Mouse (Mus musculus): Measurements from ENCODE around the gene Fas. TPM values are rescaled to one million over a fixed set of nuclear protein-coding genes. Genes with fewer than 3 reads are reported as not detected.
A peak's percentile ranks its signal among the peaks of the same experiment; 100 is the strongest.

Gene Fas
- total RNA-seq, 2 experiments from 2014 or later = 14.5 to 16.7 TPM

DNA sequence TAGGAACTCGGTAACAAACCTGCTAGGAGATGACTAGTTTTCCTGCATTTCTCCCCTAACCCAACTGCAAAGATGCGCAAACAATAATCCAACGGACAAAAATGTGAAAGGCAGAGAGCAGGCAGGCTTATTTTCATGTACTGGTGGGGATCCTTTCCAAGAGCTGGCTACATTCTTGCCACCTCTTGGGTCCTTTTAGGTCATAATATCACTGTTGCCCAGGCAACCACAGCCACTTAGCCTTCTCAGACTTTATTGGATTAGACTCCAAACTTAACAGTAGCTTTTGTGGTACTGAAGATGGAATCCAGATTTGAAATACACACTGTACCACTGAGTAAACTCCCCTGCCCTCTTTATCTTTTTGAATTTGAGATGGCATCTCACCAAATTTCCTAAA lies 12.4 kb upstream of the Fas start:
- intact Hi-C loops (cut with DNase I) = no loop called here
- DNase-seq = no peak

- intact Hi-C loops (cut with DNase I) = no loop called here
- peak in 1 of 2 experiments; percentile 13 for DNase-seq
These were observed 6.9 kb upstream of the Fas start for GRCm38 (mm10) chr19:34283614-34284013.

DNA sequence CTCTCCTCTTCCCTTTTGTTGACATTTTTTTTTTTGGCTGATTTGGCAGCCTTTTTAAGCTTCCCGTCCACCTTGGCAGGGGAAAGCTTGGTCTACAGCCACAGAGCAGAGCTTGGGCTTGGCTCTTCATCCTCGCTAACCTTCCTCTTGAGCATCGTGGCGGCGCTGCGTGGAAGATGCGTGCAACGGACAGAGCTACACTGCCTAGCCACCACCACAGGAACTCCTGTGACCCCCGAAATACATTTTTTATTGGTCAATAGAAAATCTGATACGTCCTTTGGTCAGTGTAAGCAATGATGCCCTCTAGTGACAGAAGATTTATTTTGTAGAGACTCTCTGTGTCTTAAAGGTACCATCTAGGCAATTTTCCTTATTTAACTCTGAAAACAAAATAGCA lies 6.1 kb upstream of the Fas start:
- DNase-seq = peak; percentile 26 to 28
- intact Hi-C loops (cut with DNase I) = no loop called here

GRCm38 (mm10) chr19:34284826-34285225 lies 5.6 kb upstream of the Fas start:
- intact Hi-C loops (cut with DNase I) = loop anchor here (1.0 kb wide), 1 partner anchor 44 kb away; no protein-coding TSS in a partner anchor
- DNase-seq = no peak

- intact Hi-C loops (cut with DNase I) = no loop called here
- DNase-seq = no peak
These were observed 3.2 kb upstream of the Fas start for GRCm38 (mm10) chr19:34287221-34287620.

DNA sequence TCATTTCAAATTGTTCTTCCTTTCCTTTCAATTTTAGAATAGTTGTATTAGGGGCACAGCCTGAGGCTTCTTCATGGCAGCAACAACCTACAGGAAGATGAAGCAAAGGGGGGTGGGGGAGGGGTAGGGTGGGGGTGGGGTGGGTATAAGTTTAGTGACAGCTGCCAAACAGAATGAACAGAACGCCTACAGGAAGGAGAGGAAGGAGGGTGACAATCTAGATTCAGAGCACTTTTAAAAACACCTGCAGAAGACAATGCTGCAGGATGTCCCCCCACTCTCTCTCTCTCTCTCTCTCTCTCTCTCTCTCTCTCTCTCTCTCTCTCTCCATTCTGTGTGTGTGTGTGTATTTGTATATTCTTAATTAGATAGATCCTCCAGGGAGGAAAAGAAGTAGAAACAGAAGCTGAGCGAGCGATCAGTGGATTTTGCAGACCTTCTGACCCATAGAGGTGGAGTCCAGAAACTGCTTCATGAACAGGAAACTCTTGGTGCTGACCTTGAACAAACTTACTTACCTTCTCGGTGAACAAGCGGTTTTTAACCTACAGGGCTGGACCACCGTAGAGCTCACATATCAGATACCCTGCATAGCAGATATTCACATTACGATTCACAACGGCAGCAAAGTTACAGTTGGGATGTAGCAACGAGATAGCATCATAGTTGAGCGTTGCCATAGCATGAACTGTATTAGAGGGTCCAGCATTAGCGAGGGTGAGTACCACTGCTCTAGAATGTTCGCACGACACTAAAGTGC lies 2.6 kb upstream of the Fas start:
- intact Hi-C loops (cut with DNase I) = no loop called here
- DNase-seq = no peak

DNA sequence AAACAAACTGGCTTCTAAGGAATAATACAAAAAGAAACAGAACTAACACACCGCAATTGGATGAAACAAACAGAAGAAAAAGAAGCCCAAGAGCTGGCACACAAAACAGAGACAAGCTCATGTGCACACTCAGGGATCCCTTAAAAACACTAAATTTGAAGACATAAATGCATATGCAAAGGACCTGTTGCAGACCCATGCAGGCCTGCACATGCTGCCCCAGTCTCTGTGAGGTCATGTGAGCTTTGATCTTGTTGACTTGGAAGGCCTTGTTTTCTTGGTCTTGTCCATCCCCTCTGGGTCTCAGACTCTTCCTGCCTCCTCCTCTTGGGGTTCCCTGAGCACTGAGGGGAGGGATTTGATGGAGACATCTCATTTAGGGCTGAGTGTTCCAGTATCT lies 1.8 kb upstream of the Fas start:
- intact Hi-C loops (cut with DNase I) = no loop called here

DNA sequence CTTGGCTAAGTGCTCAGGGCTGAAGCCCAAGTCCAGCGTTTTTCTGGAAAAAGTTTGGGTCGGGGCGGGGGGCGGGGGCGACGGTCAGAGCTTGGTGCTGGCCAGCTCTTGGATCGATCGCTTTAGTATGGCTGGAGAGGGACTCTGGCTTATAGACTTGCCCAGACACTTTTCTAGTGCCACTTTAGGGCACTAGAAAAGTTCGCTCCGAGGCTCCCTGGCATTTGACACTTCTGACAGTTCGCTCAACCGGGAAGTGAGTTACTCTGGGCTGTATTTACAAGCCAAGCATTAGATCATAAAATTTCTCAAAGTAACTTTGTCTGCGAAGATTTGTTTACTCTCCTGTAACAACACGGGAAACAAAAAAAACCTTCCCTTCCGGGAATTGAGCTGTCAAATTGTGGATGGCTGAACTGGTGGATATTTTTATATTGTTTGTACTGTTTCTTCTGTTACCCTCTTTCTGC lies 441 bp downstream of the Fas start:
- intact Hi-C loops (cut with DNase I) = no loop called here
- peak; percentile 16 to 19 for DNase-seq

More for the DNA sequence above, 1.8 kb upstream of the Fas start:
- DNase-seq = no peak

DNA sequence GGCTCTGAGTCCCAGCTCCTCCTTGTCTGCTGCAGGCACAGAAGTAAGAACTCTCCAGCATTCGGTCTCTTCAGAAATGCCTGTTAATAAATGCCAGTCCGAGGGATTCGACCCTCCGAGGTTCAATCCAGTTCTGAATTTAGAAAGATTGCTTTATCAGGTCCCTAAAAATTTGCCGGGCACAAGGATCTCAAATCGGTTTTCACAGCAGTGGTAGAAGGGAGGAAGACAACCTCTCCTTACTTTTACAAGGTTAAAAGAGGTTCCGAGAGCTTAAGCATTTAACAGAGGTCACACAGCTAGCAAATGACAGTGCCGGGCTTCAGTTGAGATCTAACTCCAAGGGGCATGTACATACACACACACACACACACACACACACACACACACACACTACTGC lies 913 bp downstream of the Fas start:
- no peak for DNase-seq
- intact Hi-C loops (cut with DNase I) = no loop called here

DNA sequence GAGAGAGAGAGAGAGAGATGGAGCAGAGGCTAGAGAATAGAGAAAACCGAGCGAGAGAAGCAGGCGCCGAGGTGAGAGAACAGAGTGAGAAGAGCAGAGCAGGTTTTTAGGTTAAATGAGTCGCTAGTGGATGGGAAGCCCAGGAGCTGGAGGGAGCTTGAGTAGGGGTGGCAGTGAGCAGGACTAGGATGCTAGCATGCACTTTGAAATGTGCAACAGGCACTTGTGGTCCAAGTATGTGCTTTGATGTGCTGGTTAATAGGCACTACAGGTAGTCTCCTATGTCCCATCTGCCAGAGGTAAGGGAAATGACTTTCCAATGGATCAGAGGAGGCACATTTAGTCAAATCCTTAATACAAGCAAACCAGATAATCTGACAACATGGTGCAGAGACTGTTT lies 1.5 kb downstream of the Fas start:
- DNase-seq = no peak
- intact Hi-C loops (cut with DNase I) = loop anchor here (2.0 kb wide), 1 partner anchor 37 kb away; no protein-coding TSS in a partner anchor

GRCm38 (mm10) chr19:34292701-34293100 lies 2.2 kb downstream of the Fas start:
- no peak for DNase-seq
- intact Hi-C loops (cut with DNase I) = loop anchor here (2.0 kb wide), 1 partner anchor 36 kb away; no protein-coding TSS in a partner anchor

GRCm38 (mm10) chr19:34293376-34293947 lies 3.0 kb downstream of the Fas start:
- intact Hi-C loops (cut with DNase I) = loop anchor here (2.0 kb wide), 1 partner anchor 35 kb away; no protein-coding TSS in a partner anchor
- DNase-seq = no peak

- intact Hi-C loops (cut with DNase I) = no loop called here
- no peak for DNase-seq
These were observed 5.0 kb downstream of the Fas start for GRCm38 (mm10) chr19:34295442-34295841.

- intact Hi-C loops (cut with DNase I) = no loop called here
- DNase-seq = no peak
These were observed 8.1 kb downstream of the Fas start for GRCm38 (mm10) chr19:34298531-34298930.

- no peak for DNase-seq
- intact Hi-C loops (cut with DNase I) = no loop called here
These were observed 8.8 kb downstream of the Fas start for GRCm38 (mm10) chr19:34299229-34299628.

GRCm38 (mm10) chr19:34300430-34300829 lies 10.0 kb downstream of the Fas start:
- intact Hi-C loops (cut with DNase I) = no loop called here
- DNase-seq = no peak

- intact Hi-C loops (cut with DNase I) = no loop called here
- no peak for DNase-seq
These were observed 14.5 kb downstream of the Fas start for GRCm38 (mm10) chr19:34304917-34305316.

- DNase-seq = no peak
- intact Hi-C loops (cut with DNase I) = no loop called here
These were observed 16.3 kb downstream of the Fas start for GRCm38 (mm10) chr19:34306794-34307193.

DNA sequence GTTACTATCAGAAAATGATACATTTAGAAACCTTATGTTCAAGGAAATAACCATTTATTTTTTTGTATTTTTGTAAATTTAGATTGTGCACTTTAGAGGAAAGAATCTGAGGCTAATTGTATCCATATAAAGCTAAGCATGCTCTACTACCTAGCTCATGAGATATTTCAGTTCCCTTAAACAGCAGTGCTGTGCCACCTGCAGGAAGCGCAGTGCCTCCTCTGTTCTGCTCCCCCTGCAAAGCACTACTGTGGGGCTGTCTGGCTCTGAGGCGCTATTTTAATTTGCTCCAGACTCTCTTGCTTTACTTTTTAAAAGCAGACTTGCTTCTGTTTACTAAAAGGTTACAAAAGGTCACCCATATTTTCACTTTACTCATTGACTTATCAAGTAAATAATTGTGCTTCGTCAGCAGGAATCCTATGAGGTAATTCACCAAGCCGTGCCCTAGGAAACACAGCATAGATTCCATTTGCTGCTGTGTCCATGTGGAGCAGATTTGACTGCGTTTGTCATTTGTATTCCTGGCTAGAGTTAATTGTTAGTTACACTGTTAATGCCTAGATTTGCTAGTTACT lies 21.8 kb downstream of the Fas start:
- no peak for DNase-seq
- intact Hi-C loops (cut with DNase I) = no loop called here

- intact Hi-C loops (cut with DNase I) = loop anchor here (2.0 kb wide), 1 partner anchor 35 kb away; no protein-coding TSS in a partner anchor
- no peak for DNase-seq
These were observed 37.6 kb downstream of the Fas start for GRCm38 (mm10) chr19:34328051-34328450.

DNA sequence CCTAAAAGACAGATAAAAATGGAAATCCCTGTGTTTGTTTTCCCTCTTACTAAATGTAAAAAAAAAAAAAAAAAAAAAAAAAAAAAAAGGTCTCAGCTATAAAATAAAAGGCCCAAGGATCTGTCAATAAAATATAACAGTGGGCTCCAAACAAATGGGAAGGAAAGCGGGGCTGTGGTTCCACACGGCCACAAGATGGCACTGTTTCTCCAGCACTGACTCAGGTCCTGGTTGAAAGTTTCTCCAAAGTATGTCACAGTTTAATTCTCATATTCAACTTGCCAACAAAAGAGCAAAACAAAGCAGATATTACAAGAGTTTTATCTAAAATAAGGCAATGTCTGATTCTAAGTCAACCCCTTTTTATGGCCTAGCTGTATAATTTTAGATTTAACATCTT lies 43.8 kb downstream of the Fas start:
- intact Hi-C loops (cut with DNase I) = loop anchor here (1.0 to 5.0 kb wide), 6 partner anchors 90 to 438 kb away; no protein-coding TSS in a partner anchor
- peak; percentile 77 to 84 for DNase-seq
